Mouse (Mus musculus): Measurements from ENCODE around the gene Kcne3.

DNA sequence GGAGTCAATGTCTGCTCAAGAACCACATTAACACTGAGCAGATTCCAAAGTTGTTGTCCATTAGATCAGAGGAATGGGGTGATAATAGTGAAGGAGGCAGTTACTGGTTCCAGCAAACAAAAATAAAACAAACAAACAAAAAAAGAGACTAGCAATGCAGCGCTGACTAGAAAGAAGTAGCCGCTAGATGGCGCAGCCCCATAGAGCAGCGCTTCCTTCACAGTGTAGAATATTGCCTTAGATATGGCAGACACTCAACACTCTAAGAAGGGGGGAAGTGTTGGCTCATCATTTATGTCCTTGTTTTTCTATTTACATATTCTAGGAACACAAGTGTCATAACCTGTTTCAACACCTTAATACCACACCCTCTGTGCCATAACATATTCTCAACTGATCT lies 14.5 kb downstream of the Kcne3 start:
- TF ChIP-seq CTCF (IDR thresholded peaks at IDR 0.05; ENCODE audit: control insufficient read depth, insufficient read depth, insufficient replicate concordance, low read depth, low read length) (peak; percentile 27; the same call in 1 of the 2 replicates), POLR2A (IDR thresholded peaks at IDR 0.05; ENCODE audit: control insufficient read depth, low read depth, low read length) (no peak)
